Mouse (Mus musculus) limb, embryonic 11.5 days (tissue): ENCODE measurements around the gene Nfatc3. TPM values are rescaled to one million over a fixed set of nuclear protein-coding genes. Genes with fewer than 3 reads are reported as not detected.
A peak's percentile ranks its signal among the peaks of the same experiment; 100 is the strongest.
"Not testable (repeated sequence)": the region's sequence is repeated elsewhere in the genome, so short reads cannot be mapped to it uniquely, and the experiment has no call there.

Experiments used
- ATAC-seq: fragments of 200-750 bp; cut with Nextera tagmentation; 2 replicates; pipeline ENCODE4 v1.8.0; 2017; ENCODE audit warnings: low read depth; ENCODE audit not compliant: insufficient number of reproducible peaks, low FRiP score, low TSS enrichment
- DNase-seq: peaks from one replicate; pipeline ENCODE4 v3.0.0-alpha.2; 2015; ENCODE audit warnings: low spot score
- H3K27ac ChIP-seq: fragments of 300-500 bp; sonication (generic); replicated peaks from 2 replicates; pipeline ENCODE4 v1.5.1; 2014; ENCODE audit warnings: low read depth, mild to moderate bottlenecking, low read length
- H3K27me3 ChIP-seq: fragments of 300-500 bp; sonication (generic); 2 replicates; pipeline ENCODE4 v1.6.1; 2014; ENCODE audit warnings: mild to moderate bottlenecking, low read length, mixed read lengths; ENCODE audit not compliant: control insufficient read depth, insufficient read depth
- H3K36me3 ChIP-seq: fragments of 300-500 bp; sonication (generic); 2 replicates; pipeline ENCODE4 v1.6.1; 2014; ENCODE audit warnings: mild to moderate bottlenecking, low read length, moderate library complexity, mixed read lengths; ENCODE audit not compliant: control insufficient read depth, insufficient read depth
- H3K4me1 ChIP-seq: fragments of 300-500 bp; sonication (generic); 2 replicates; pipeline ENCODE4 v1.6.1; 2014; ENCODE audit warnings: low read length, mixed read lengths; ENCODE audit not compliant: control insufficient read depth, insufficient read depth
- H3K4me2 ChIP-seq: fragments of 300-500 bp; sonication (generic); 2 replicates; pipeline ENCODE4 v1.6.1; 2014; ENCODE audit warnings: low read depth, mild to moderate bottlenecking, moderate library complexity; ENCODE audit not compliant: severe bottlenecking
- H3K4me3 ChIP-seq: fragments of 300-500 bp; sonication (generic); 2 replicates; pipeline ENCODE4 v1.5.1; 2014; ENCODE audit warnings: low read depth, low read length
- H3K9ac ChIP-seq: fragments of 300-500 bp; sonication (generic); 2 replicates; pipeline ENCODE4 v1.6.1; 2014; ENCODE audit warnings: mild to moderate bottlenecking, low read length
- H3K9me3 ChIP-seq: fragments of 300-500 bp; sonication (generic); 2 replicates; pipeline ENCODE4 v1.6.1; 2016; ENCODE audit warnings: low read length; ENCODE audit not compliant: control insufficient read depth
- WGBS: fragments of 180-500 bp; shearing (Covaris S2); extraction: QIAGEN DNeasy Blood & Tissue Kit; methylation state at CpG from one replicate; pipeline ENCODE4 v1.1.7; 2014; 5-methylcytosine and 5-hydroxymethylcytosine counted together
- polyA plus RNA-seq: library from polyadenylated mRNA; unstranded; fragments of >200 nt; fragmentation: Nextera tagmentation; extraction: Ambion mirVana; gene quantifications from 2 replicates; pipeline ENCODE4 v1.2.1, GENCODE M21; 2014

Gene Nfatc3
- polyA plus RNA-seq: 6.4 and 6.6 TPM in 2 replicates

DNA sequence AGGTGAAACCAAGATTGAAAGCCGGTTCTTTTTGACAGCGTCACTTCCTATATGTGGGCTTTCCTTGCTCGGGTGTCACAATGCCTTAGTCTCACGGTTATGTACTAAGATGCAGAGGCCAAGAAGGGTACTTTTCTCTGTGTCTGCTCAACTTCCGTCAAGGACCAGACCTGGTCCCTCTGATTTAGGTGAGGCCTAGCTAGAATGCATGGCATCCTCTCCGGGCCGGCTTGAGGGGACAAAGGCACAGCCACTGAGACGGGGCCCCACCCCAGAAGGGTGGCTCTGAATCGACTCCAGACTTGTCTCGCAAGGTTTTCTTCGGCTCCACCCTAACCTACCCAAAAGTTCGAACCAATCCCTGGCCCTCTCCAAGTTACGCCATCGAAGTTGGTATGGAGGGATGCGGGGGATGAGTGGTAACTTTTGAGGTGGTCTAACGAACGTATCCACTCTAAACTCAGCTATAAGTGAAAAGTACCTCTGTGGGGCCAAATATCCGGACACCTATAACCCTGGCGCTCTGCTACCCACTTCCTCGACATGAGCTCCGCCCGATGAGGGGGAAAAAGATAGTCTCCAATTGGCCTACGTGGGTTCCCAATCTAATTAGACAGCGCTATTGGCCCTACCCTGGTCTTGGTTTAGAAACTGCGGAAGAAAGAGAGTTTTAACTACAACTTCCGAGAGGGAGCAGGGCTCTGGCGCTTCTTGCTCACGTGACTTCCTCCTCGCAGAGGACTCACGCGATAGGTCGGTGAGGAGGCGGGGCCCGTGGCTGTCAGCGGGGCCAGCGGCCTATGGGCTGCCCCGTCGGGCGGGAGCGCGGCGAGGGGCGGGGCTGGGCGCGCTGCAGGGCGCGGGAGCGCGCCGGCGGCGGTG, at the start of gene Nfatc3:
TSS of gene Nfatc3 (plus strand) at position 110 of the 882 bp plus-strand sequence.
- Histone ChIP-seq H3K27me3 (no peaks in the 10 kb centered on the region), H3K4me3 (peak within 1 kb of the TSS; percentile 90), H3K27ac (peak within 1 kb of the TSS; percentile 91), H3K36me3 (no peaks in the 10 kb centered on the region; the same call in 1 of the 2 replicates), H3K4me1 (peaks cover 7% of the 10 kb centered on the region; the same call in 1 of the 2 replicates), H3K4me2 (peak within 1 kb of the TSS; percentile 74), H3K9ac (peak within 1 kb of the TSS; percentile 85), H3K9me3 (no peaks in the 10 kb centered on the region)
- WGBS: under 1% methylated on average over 51 of the region's 52 CpGs
- DNase-seq: peak; percentile 96
- peak; percentile 97 for ATAC-seq

- ATAC-seq (peak; percentile 90), DNase-seq (peak; percentile 97)
- peak overlapping the region; percentile 95 for H3K4me3 ChIP-seq
- H3K36me3 ChIP-seq: peaks cover 7% of the 10 kb centered on the region; the same call in 1 of the 2 replicates
- 1% methylated on average over 74 of the region's 74 CpGs for WGBS
- no peaks in the 10 kb centered on the region for H3K27me3 ChIP-seq
- H3K9ac ChIP-seq: peak overlapping the region; percentile 87
- H3K4me1 ChIP-seq: peaks cover 8% of the 10 kb centered on the region
- no peaks in the 10 kb centered on the region for H3K9me3 ChIP-seq
- H3K4me2 ChIP-seq: peak overlapping the region; percentile 90
- H3K27ac ChIP-seq: no peak overlapping the region
Observed at GRCm38 (mm10) chr8:106010748-106011642, 47.6 kb upstream of the Nfatc3 start.

GRCm38 (mm10) chr8:106011643-106011986, 47.0 kb upstream of the Nfatc3 start, which contains the start of gene Ddx28:
Gene Ddx28 (minus strand): TSS chr8:106011882.
- 4% methylated on average over 6 of the region's 6 CpGs for WGBS
- no peak for DNase-seq
- peak within 1 kb of the TSS; percentile 95 for H3K4me3 ChIP-seq
- H3K27ac ChIP-seq: no peak within 1 kb of the TSS
- H3K27me3 ChIP-seq: no peaks in the 10 kb centered on the region
- H3K4me2 ChIP-seq: peak within 1 kb of the TSS; percentile 90
- H3K36me3 ChIP-seq: peaks cover 7% of the 10 kb centered on the region; the same call in 1 of the 2 replicates
- H3K4me1 ChIP-seq: peaks cover 8% of the 10 kb centered on the region
- no peaks in the 10 kb centered on the region for H3K9me3 ChIP-seq
- no peak for ATAC-seq
- peak within 1 kb of the TSS; percentile 87 for H3K9ac ChIP-seq

DNA sequence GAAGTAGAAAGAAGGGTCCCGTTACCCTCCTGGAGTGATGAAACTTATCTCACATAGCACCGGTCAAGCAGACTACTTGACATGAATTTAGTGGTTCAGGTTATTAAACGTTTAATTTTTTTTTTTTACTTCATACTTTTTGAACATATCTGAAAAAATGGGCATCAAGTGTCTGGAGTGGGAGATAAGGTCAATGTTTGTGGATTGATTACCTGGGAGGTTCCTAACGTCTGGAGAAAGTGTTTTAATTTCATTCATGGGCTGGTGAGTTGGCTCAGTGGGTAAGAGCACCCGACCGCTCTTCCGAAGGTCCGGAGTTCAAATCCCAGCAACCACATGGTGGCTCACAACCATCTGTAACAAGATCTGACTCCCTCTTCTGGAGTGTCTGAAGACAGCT, 46.4 kb upstream of the Nfatc3 start:
- not testable (repeated sequence) for H3K4me1 ChIP-seq, DNase-seq, H3K27me3 ChIP-seq, H3K9ac ChIP-seq, H3K9me3 ChIP-seq, H3K27ac ChIP-seq, H3K36me3 ChIP-seq, ATAC-seq
- H3K4me3 ChIP-seq: peak overlapping the region; percentile 95
- 87% methylated on average over 8 of the region's 8 CpGs for whole genome bisulfite sequencing
- peak overlapping the region; percentile 90 for H3K4me2 ChIP-seq

- Histone ChIP-seq H3K9me3 (no peaks in the 10 kb centered on the region), H3K4me2 (no peak overlapping the region), H3K36me3 (0 out of 2 replicates have a peak, but pooled peaks cover 2% of the 10 kb centered on the region), H3K27ac (no peak overlapping the region), H3K9ac (no peak overlapping the region), H3K4me1 (peaks cover 4% of the 10 kb centered on the region; the same call in 1 of the 2 replicates), H3K27me3 (no peaks in the 10 kb centered on the region), H3K4me3 (no peak overlapping the region)
- ATAC-seq (no peak), DNase-seq (no peak)
- WGBS: 93% methylated on average over 6 of the region's 6 CpGs
Observed at GRCm38 (mm10) chr8:106016284-106016683, 42.4 kb upstream of the Nfatc3 start.

- Histone ChIP-seq H3K27ac (no peak overlapping the region), H3K36me3 (0 out of 2 replicates have a peak, but pooled peaks cover 2% of the 10 kb centered on the region), H3K4me1 (peaks cover under 1% of the 10 kb centered on the region; the same call in 1 of the 2 replicates), H3K4me3 (no peak overlapping the region), H3K9ac (no peak overlapping the region), H3K9me3 (no peaks in the 10 kb centered on the region), H3K27me3 (no peaks in the 10 kb centered on the region), H3K4me2 (no peak overlapping the region)
- ATAC-seq (no peak), DNase-seq (no peak)
- 93% methylated on average over 7 of the region's 7 CpGs for WGBS
Observed at GRCm38 (mm10) chr8:106017130-106017529, 41.5 kb upstream of the Nfatc3 start.

DNA sequence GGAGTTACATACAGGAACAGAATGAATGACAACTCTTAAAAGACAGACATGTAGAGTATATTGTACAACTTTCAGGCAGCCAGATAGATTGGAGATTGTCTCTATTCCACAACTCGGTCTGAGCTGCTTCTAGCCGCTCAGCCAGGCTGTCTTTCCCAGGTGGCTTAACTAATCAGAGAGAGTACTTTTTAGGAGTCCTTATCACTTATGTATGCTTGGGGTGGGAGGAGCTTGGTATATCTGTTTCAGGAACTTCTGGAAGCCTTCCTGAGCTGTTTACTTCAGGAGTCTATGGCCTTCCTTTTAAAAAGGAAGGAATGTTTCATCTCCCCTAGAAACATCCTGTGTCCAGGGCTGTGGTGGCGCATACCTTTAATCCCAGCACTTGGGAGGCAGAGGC, 40.6 kb upstream of the Nfatc3 start:
- WGBS: 91% methylated on average over 3 of the region's 3 CpGs
- Histone ChIP-seq H3K9me3 (no peaks in the 10 kb centered on the region), H3K4me2 (no peak overlapping the region), H3K27ac (no peak overlapping the region), H3K4me1 (no peaks in the 10 kb centered on the region), H3K36me3 (0 out of 2 replicates have a peak, but pooled peaks cover 2% of the 10 kb centered on the region), H3K9ac (no peak overlapping the region), H3K4me3 (no peak overlapping the region), H3K27me3 (no peaks in the 10 kb centered on the region)
- DNase-seq: no peak
- ATAC-seq: no peak

- Histone ChIP-seq H3K4me2 (no peak overlapping the region), H3K9me3 (no peaks in the 10 kb centered on the region), H3K27me3 (no peaks in the 10 kb centered on the region), H3K27ac (no peak overlapping the region), H3K9ac (no peak overlapping the region), H3K36me3 (0 out of 2 replicates have a peak, but pooled peaks cover 2% of the 10 kb centered on the region), H3K4me1 (no peaks in the 10 kb centered on the region), H3K4me3 (no peak overlapping the region)
- DNase-seq: peak; percentile 83
- no peak for ATAC-seq
Observed at GRCm38 (mm10) chr8:106022483-106022882, 36.2 kb upstream of the Nfatc3 start.
